Mouse (Mus musculus) adrenal gland, postnatal 36 days (tissue): ENCODE data around the gene AC129217.1. TPM values are rescaled to one million over a fixed set of nuclear protein-coding genes. Genes with fewer than 3 reads are reported as not detected.

Experiments
- DNase-seq, 2 experiments: peaks; one replicate each; pipeline ENCODE4 v3.0.0; 2021; ENCODE audit warnings: mixed read lengths in 1 of 2
- long read RNA-seq, 2 experiments: library from polyadenylated mRNA; stranded (forward); transcript quantifications; one replicate each; pipeline ENCODE4 v2.0.0; 2021; ENCODE audit warnings: borderline sequencing depth in 2 of 2
- total RNA-seq, 2 experiments: library from RNA; stranded (reverse); gene quantifications; 2 replicates each; pipeline ENCODE4 v1.2.3; 2021

The AC129217.1 gene
- 1 to 10 TPM in 1 of 2 experiments, not detected in 1; 1.7 TPM for total RNA-seq
- long read RNA-seq, experiment 1, partial matches to known transcripts, result 0 of 9 reads
- long read RNA-seq, experiment 1, other reads (novel, unspliced or antisense), result 9 of 9 reads
- long read RNA-seq, experiment 2, partial matches to known transcripts, result 0 of 1 reads
- long read RNA-seq, experiment 2, other reads (novel, unspliced or antisense), result 1 of 1 reads

DNA sequence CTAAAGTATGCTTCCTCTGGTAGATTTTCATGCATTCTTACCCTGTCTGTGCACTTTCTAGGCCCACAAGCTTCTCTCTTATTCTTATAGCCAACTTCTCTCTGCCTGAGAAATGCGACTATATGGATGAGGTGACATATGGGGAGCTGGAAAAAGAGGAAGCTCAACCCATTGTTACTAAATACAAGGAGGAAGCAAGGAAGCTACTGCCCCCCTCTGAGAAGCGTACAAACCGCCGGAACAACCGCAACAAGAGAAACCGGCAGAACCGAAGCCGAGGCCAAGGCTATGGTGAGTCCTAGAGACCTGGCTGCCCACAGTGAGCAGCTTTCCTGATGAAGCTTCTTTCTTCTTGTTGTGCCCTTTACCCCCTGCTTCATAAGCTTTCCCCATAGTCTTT is at the start of gene AC129217.1:
AC129217.1 (plus strand) TSS at position 114 of the 400 bp plus-strand sequence.
- no peak for DNase-seq

DNA sequence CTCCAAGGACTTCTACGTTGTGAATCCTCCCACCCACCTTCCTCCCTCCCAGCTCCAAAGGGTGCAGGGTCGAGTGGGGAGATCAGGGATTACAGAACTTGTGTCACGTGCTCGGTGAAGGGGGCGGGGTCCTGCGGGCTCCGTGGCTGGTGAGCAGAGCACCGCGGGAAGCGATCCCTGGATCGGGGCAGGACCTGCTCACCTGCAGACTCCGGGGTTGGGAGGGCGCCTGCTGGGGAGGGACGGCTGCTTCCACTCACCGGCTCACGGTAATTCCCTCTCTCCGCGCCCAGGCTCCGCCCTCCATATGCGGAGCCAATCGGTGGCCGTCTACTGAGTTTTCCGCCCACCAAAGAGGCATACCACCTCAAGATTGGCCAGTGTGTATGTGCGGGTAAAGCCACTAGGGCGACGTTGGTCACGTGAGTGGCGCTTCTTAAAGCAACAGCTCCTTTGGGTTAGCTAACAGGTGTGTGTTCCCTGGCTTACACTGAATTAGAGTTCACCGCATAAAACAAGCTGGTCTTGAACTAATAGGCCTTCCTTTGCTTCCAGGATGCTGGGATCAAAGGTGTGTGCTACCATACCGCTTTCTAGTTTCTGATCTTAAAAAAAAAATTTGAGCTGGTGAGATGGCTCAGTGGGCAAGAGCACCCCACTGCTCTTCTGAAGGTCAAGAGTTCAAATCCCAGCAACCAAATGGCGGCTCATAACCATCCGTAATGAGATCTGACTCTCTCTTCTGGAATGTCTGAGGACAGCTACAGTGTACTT is 43.4 kb upstream of the AC129217.1 start, which contains the start of gene Taf6l:
Taf6l (minus strand) TSS at position 410 of the 774 bp plus-strand sequence.
- peak; percentile 92 to 93 for DNase-seq

DNA sequence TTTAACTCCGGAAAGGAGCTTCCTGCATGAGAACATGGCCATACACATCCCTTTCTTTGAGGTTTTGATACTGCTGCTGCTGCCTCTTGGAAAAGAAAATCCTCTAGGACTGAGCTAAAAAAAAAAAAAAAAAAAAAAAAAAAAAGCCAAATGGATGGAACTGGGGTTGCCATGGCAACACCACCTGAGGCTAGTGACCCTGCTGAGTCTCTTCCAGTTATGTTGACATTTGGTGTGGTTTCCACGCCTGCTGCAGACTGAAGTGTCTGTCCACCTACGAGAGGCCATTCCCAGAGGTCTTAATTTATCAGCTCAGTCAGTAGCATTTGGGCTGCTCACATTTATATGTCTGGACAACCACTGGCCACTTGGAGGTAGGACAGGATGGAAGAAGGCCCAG is 41.1 kb upstream of the AC129217.1 start:
- DNase-seq, result no peak

- DNase-seq, result no peak
Measured at GRCm38 (mm10) chr19:8789171-8789570, 40.4 kb upstream of the AC129217.1 start.

GRCm38 (mm10) chr19:8790171-8790570 is 39.4 kb upstream of the AC129217.1 start:
- DNase-seq, result no peak

- peak; percentile 91 to 94 for DNase-seq
Measured at GRCm38 (mm10) chr19:8798264-8798946, 31.2 kb upstream of the AC129217.1 start, which contains the start of gene Polr2g. Gene Polr2g, minus strand, starts transcription at chr19:8798577.

DNA sequence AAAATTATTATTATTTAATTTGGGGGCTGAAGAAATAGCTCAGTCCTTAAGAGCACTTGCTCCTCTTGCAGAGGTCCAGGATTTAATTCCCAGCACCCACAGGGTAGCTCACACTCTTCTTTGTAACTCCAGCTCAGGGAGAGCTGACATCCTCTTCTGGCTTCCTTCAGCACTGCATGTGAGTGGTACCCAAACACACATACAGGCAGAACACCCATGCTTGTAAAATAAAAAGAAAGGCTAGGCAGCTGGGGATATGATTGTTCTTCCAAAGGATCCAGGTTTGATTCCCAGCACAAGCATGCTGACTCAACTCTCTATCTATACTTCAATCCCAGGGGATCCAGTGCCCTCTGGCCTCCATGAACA is 30.6 kb upstream of the AC129217.1 start:
- DNase-seq, result no peak

DNA sequence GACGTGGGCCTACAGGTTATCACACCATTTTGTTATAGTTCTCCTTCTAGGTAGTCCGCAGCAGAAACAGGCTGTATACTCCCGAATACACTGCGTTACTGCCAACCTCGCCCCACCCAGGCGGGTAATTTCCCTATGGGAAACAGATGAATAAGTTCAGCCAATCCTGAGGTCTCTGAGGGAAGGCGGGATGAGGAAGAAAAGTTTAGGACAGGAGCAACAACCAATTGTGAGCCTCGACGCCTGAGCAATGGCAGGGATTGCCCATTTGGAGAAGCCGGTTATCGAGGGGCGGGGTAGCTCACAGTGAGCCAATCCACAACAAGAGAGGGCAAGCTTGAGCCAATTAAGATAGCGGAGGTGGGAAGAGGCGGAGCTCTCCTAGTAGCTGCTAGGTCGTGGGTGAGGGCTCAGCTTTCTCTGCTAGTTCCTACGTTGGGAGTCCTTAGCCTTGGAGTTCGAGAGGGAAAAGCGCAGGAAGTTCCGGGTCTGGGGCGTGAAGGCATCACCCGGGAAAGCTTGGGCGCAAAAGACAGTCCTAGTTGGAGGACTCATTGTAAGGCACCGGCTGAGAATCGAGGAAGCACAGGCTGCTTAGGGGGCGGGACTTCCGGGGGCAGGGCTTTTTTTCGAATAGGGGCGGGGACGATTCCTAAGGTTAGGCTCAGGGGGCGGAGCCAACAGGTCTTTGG is 27.3 kb upstream of the AC129217.1 start, which contains the start of gene Zbtb3:
Zbtb3 (plus strand) TSS at position 426 of the 692 bp plus-strand sequence.
- peak; percentile 94 to 95 for DNase-seq

DNA sequence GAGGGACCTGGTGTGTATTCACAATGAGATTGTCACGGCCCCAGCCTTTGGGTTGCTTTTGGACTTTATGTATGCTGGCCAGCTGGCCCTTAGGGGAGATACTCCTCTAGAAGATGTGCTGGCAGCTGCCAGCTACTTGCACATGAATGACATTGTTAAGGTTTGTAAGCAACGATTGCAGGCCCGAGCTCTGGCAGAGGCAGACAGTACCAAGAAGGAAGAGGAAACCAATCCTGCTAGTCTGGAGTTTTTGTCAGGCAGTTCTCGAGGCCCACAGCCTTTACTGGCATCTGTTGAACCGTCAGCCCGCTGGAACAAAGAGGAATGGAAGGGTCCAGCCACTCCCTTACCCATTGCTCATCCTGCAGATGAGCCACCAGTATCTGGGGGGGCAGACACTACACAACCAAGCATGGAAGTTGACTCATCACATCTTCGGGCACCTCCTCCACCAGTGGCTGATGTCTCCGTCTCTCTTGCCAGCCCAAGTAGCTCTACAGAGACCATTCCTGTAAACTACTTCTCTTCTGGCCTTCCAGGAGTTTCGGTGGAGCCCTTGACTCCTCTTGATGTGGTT is 26.3 kb upstream of the AC129217.1 start:
- DNase-seq, result no peak

DNA sequence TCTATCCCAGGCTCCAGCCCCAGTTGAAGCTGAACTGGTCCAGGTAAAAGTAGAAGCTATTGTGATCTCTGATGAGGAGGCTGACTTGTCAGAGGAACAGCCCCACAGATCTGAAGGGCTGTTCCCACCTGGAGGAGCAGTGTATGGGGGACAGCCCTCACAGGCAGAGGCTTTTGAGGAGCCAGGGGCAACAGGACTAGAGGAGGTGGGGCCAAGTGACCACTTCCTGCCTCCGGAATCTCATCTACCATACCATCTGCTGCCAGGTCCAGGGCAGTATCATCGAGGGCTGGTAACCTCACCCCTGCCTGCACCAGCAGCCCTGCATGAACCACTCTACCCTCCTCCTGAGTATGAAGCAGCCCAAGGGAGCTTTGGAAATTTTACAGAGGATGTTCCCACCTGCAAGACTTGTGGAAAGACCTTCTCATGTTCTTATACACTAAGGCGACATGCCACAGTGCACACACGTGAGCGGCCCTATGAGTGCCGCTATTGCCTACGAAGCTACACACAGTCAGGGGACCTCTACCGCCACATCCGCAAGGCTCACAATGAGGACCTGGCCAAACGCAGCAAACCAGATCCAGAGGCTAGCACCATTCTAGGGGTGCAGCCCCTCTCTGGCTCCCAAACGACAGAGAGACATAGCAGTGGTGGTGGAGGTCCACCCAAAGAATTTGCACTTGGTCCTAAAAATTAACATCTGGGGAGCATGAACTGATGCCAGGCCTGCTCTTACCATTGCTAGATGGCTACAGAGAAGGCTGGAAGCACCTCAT is 25.5 kb upstream of the AC129217.1 start:
- DNase-seq, result no peak

GRCm38 (mm10) chr19:8806810-8807209 is 22.8 kb upstream of the AC129217.1 start:
- no peak for DNase-seq

DNA sequence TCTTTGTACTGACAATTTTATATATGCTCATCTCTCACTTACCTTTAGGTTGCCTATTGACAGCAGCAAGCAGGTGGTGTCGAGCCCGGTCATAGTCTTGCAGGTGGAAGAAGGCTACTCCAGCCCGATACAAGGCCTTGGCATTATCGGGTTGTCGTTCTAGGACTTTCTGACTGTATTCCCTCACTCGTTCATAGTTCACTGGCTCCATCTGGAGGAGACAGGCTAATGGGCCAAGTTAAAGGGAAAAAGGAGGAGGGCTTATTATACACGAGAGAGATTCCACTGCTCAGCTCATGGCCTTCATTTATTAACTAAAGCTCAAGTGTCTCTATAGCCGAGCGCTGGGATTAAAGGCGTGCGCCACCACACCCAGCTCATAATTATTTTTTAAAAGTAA is 13.8 kb upstream of the AC129217.1 start:
- peak in 1 of 2 experiments; percentile 35 for DNase-seq

GRCm38 (mm10) chr19:8817001-8817400 is 12.6 kb upstream of the AC129217.1 start:
- no peak for DNase-seq

GRCm38 (mm10) chr19:8818301-8818798 is 11.2 kb upstream of the AC129217.1 start:
- DNase-seq, result no peak

DNA sequence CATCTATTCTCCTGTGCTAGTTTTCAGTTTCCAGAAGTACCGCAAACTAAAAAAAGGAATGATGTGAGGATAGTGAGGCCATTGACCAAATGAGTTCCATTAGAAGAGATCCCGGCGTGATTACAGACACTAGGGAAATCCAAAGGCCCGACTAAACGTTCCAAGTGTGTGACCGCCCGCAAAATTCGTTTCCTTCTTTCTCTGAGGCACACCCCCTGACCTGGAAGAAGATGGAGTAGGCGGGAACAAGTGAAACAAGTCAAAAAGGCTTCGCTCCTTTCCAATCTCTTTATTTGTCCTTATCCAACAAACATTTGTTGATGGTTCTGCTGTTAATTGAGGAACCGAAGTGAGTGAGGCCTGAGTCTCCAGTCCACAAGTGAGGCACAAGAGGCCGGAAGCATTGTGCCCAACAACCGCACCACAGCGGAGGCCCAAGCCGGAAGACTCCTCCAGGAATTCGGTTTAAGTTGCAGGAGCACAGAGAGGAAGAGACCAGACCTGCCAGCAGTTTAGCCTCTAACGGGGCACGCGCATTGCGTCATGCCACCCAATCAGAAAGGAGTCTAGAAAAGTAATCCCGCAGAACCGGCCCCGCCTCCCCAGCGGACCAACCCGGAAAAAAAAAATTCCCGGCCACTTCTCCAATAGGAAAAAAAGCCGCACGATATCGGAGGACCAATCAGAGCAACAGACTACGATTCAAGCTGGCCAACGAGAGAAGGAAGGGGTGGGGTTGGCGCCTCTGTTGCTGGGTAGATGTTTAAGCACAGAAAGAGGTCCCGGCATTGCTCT is 10.6 kb upstream of the AC129217.1 start, which contains the start of gene Ttc9c:
Ttc9c (minus strand) TSS at position 533 of the 795 bp plus-strand sequence.
- peak; percentile 96 to 97 for DNase-seq

DNA sequence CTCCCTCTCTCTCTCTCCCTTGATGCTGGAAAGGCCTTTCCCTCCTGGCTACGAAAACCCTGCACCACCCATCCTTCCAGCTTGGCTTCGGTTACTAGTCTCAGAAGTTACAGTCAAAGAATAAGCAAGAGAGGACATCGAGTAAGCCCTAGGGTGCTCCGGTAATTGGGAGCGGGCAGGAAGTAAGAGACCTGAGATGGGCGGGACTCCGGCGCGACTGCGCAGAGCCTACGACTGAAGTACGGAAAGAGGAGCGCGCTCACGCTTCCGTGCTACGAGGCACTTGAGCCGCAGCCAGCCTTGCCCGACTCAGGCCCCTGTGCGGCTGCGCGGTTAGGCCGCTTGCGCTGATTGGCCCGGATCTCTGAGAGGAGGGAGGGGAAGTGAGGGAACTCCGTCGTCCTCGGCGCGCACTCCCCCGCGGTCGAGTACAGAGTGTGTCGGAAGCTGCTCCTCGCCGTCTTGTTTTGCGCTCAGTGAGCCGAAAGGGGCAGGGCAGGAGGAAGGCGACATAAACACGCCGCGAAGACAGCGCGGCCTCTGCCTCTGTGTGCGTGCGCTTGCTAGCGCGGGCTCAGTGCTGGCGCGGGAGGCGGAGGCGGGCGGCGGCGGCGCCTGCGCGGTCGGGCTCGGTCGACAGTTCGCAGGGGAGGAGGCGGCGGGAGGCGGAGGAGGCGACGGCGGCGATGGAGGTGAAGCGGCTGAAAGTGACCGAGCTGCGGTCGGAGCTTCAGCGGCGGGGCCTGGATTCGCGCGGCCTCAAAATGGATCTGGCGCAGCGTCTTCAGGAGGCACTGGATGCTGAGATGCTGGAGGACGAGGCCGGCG is 9.8 kb upstream of the AC129217.1 start, which contains the start of gene Hnrnpul2:
Hnrnpul2 (plus strand) TSS at position 415 of the 828 bp plus-strand sequence.
- peak; percentile 99 for DNase-seq

- no peak for DNase-seq
Measured at GRCm38 (mm10) chr19:8820424-8820956, 9.1 kb upstream of the AC129217.1 start.

DNA sequence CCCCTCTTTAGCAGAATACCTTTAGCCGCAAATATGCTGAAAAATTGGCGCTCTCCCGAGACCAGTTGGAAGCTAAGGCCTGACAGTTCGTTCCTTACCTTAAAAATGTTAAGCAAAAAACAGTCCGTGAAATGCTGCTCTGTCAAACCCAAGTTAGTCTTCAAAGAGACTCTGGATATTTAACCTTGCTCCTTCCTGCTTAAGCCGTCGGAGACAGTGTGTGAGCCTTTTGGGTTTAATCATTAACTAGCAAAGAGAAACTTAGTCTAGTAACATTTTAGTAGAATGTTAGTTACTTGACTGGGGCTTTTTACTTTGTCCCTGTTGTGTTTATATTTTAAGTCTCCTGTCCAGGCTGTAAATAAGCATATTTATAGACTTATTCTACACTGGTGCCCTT is 8.4 kb upstream of the AC129217.1 start:
- no peak for DNase-seq
